Mouse (Mus musculus) thymus, postnatal 14 days (tissue): Measurements from ENCODE around the gene Scn2a.

Experiments
- DNase-seq: peaks from one replicate; pipeline ENCODE4 v3.0.0; 2021

Scn2a gene

DNA sequence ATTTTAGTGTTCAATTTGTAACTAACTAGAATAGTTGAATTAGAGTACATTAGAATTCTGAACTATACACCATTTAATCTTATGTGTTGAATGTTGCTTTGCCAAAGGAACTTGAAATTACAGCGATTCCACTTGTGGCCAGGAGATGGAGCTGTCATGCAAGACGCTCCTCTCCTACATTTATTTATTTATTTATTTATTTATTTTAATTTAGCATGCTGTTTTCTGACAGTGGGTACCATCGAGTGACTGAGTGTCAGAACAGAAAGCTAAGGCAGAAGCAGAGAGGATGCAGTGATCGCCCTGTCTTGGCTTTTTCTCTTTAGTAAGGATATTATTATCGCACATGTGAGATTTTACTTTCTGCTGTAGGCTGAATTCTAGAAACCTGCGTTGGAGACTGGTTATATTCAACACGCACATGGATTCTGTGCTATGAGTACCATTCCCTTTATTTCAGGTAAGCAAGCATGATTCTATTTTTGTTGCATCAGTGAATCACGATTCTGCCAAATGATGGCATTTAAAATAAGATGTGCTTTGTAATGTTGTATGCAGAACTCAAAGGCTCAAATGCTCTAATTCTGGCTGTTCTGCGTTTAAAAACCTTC lies at the start of gene Scn2a:
Scn2a (plus strand) TSS at position 216 of the 611 bp plus-strand sequence.
- no peak for DNase-seq

DNA sequence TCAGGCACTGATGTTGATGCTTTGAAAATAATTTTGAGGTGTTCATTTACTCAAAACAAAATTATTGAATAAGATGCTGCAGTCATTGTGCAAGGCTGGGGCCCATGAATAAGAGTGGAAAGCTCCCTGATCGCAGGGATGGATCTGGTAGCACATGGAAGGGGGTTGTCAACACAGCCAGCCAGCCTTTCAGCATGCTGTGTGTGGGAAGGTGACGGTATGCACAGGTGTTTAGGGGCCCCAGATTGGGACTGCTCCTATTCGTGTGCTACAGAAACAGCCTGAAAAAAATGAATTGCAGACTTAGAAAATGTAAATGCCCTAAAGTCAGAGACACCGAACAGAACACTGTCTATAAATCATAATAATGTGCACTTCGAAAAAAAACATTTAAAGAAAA lies 32.9 kb upstream of the Scn2a start:
- DNase-seq: no peak

DNA sequence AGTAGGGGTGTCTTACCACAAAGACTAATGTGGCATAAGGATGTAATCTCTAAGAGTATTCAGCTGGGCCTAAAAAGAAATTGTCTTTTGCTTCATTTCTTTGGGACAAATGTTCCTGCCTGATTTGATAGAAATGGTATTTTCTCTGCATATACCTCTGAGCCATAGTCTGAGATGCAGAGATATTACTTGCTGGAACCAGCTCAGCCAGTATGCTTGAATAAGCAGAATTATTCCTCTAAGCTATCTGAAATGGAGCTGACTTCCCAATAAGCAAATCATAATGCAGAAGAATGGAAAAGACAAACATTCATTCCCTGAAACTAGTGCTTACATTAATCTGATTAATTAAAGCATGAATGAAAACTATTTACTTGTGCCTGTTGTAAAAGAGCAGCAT lies 12.8 kb upstream of the Scn2a start:
- DNase-seq: no peak

DNA sequence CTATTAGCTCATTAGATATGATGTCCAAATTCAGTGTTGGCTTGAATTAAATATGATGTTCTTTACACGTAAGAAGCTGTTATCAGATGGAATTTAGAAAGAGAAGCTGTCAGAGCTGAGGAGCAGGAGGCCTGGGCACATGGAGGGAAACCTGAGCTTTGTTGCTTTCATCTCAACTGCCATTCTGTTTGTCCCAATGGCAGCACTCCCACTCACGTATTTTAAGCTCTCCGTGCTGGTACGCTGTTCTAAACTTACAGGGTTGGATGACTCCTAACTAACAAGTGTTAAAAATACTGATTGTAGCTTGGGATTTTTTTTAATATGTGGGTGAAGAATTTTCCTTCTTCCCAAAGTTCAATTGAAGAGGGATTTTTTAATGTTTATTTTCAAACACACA lies 8.7 kb upstream of the Scn2a start:
- DNase-seq: no peak

DNA sequence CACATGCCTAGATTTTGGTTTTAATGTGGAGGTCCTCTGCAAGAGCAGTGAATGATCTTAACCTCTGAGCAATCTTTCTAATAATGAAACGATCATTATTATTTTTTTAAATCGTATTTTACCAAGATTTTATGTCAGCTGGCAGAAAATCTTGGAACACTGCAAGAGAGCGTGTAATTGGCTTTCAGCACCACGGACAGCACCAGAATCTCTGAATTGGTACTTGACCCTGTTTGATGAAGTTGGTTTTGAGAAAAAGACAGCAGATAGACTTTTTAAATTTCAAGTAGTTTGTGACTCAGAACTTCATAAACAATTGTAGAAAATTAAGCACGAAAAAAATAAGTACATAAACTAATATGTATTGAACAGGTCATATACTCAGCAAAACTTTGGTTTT lies 790 bp upstream of the Scn2a start:
- peak; percentile 6 for DNase-seq

DNA sequence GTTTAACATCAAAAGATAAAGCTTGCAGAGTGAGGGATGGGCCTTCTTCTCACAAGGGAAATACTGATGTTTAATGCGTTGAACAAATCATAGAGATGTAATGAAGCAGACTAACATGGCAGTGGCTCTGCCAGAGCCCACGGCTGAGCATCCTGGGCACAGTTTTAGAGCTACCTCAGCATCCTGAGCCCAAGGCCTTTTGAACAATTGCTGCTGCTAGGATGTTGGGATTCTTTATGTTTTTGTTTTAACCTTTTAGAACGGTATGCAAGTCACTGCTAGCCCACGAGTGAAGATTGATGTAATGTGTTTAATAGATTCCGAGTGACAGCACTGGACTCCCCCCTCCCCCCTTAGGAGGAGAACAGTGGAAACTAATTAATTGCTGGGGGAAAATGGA lies 683 bp downstream of the Scn2a start:
- DNase-seq: no peak

DNA sequence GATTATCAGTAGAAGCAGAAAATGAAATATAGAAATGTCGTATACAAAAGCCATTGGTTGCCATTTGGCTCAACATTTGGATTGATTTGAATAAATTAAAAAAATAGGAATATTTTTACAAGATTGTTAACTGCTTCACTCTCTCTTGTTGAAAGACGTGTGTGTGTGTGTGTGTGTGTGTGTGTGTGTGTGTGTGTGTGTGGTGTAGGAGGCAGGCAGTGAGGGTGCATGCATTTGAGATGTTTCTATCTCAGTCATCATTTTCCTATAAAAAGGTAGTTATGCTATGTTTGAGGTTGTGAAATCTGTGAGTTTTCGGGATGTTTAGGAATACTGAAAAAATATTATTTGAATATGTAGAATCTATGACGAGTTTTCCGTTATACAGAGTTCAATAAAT lies 1.3 kb downstream of the Scn2a start:
- DNase-seq: no peak

DNA sequence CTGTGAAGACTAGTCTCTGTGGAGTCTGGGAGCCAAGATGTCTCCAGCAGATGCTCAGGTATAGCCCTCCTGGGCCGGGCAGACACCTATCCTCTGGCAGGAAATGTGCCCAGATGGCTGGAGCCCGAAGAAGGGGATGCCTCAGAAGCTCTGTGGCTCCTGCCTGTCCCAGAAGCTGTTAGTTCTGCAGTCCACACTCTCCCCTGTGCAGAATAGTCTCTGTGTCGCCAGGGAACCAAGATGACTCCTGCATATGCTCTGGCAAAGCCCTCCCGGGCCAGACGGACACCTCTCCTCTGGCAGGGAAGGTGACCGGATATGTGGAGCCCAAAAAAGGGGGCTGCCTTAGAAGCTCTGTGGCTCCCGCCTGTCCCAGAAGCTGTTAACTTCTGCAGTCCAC lies 32.1 kb downstream of the Scn2a start:
- DNase-seq: no peak

DNA sequence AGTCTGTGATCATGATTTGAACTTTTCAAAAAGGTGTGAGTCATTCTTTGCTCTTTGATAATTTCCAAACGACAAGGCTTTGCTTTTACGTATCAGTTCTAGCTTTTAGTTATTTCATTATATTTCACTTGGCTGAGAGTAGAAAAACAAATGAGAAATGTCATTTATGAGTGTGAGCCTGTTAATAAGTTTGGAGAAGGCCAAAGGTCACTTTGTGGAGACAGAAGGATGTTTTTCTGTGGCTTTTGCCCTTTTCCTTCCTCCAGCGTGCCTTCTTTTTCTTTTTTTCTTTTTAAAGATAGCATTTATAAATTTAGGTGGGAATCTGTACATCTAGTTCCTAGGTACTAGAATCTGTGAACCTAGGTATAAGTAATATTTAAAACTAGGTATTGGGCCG lies 36.5 kb downstream of the Scn2a start:
- DNase-seq: no peak

DNA sequence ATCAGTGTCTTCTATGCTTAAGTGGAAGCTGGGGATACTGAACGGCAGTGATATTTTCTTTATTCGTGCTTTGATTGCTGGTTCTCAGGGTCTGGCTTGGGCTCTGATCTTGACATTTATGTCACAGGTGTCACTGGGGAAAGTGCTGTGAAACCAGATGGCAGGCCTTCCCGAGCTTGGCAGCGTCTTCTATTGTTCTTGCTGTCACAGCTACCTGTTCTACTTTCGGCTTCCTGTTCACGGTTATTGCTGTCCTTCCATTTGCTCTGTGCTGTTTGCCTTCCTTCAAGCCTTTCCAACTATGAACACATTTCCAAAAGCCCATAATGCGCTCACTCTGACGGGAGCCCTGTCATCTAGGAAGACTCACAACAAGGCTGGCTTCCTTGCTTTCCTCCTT lies 37.9 kb downstream of the Scn2a start:
- DNase-seq: no peak

DNA sequence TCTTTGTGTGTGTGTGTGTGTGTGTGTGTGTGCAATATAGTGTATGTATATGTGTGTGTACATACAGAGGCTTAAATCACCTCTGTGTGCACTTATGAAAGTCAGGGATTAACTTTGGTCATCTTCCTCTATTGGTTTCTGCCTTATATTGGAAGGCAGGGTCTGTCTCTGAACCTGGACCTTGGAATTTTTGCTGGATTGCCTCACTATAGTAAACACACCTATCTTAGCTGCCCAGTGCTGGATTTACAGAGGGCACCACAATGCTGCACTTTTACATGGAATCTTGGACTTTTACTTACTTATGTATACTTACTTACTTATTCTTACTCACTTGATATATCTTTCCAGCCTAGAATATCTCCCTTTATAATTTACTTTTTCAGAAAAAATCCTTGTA lies 43.3 kb downstream of the Scn2a start:
- no peak for DNase-seq

DNA sequence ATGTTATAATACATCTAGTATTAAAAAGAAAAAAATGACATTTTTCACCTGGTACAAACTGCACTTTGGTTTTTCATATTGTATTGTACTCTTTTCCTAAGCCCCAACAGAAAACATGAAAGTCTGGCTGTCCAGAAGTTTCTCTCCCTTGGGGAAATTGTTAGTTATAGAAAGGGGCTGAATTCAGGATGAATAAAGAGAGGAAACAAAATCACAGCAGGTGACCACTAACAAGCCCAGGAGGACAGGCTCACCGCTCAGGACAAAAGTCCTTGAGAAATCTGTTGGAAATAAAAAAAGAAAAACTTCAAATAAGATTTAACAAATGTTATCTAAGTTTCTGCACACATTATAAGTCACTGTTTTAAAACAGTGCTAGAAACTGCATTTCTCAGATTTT lies 43.9 kb downstream of the Scn2a start:
- no peak for DNase-seq

DNA sequence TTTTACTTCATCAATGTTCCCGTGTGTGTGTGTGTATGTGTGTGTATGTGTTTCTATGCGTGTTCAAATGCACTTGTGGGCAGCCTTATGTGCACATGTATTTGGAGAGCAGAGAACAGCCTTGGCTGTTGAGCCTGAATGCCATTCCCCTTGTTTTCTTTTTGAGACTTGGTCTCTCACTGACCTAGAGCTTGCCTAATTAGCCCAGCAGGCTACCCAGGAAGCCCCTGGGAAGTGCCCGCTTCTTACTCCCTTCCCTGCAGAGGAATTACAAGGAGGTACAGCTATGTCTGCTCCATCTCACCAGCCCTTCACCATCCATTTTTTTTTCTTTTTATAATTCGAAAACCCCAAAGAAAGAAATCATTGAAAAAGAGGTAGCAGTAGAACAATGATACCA lies 44.6 kb downstream of the Scn2a start:
- DNase-seq: no peak

DNA sequence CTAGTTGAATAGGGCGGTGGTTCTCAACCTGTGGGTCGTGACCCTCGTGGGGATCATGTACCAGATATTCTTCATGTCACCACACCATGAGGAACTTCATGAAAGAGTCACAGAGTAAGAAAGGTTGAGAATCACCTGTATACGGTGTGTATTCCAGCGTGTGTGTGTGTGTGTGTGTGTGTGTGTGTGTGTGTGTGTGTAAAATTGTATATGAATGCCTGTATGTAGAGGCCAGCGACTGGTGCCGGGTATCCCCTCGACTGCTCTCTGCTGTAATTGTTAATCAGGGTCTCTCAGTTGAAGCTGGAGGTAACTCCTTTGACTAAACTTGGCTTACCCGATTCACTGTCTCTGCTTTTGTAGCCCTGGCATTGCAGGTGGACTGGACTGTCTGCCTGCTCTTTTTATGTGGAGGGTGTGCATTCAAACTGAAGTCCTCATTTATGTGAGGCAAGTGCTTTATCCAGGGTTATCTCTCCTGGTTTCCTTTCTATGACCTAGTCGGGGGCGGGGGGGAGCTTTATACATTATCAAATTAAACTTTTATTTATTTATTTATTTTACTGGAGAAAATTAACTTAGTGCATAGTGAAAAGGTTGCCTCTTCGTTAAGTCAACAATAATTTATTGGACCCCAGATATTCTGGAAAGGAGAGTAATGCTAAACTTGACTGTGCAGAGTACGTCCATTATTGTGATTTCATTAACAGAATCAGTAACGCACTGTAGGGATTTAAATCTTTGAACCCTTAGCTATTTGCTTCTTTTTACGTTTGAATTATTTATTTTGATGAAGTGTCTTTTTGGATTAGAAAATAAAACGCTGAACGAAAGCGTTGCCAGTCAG lies 47.2 kb downstream of the Scn2a start:
- no peak for DNase-seq

DNA sequence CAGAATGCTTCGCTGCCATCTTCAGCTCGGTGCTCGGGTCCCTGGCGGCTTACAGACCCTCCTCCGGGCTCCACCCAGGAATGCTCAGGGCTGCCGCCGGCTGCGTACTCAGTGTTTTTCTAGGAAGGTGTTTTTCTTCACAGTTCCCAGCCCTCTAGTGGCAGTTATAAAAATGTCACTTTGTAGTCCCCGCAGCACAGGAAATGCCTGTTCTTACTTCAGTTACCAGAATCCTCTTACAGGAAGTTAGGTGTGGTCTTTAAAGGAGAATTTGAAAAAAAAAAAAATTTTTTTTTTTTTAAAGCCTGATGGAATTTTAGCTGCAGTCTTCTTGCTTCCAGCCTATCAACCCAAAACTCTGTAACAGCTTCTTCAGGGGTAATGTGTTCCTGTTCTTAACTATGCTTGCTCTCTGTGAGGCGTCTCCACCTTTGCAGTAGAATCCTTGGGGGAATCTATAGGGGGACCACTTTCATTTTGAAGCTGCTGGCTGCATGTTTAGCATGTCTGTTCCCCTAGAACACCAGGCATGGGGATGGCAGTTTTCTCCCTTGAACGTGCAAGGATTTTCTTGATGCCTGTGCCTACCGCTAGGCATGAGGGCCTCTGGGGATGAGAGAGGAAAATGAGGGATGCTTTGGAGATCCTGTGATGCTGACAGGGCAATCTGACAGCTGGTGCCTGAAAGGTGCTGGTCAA lies 48.0 kb downstream of the Scn2a start:
- DNase-seq: peak; percentile 43

DNA sequence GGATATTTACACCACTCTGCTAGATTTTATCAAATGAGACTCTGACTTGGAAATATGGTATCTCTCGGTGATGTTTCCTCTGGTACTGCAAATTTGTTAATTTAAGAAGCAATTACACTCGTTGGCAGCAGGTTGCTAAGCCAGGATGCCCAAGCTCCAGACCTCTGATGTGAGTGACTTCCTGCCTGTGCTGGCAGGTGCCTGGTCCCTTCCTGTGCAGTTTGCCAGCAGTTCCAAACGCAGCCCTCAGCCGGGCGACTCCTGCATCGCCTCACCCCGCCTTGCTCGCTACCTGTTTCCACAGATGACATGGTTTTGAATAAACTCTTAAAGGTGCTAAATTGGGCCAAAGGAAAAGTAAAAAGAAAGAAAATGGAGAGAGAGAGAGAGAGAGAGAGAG lies 49.0 kb downstream of the Scn2a start:
- peak; percentile 9 for DNase-seq

DNA sequence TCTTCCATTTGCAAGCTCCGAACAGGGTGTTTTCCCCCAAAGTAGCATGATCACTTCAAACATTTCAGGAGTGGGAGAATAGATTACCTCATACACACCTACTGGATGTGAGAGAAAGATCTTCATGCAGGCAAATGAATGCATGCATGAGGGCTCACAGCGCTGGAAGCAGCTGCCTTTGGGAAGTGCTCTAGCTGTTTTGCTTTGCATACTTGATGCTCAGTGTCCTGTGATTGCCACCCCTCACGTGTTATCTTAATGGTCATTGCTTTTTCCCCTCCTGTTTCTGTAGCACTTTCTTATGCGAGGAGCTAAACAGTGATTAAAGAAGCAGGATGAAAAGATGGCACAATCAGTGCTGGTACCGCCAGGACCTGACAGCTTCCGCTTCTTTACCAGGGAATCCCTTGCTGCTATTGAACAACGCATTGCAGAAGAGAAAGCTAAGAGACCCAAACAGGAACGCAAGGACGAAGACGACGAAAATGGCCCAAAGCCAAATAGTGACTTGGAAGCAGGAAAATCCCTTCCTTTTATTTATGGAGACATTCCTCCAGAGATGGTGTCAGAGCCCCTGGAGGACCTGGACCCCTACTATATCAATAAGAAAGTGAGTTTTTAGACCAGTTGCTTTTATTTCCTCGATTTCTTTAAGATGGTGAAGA lies 49.7 kb downstream of the Scn2a start:
- no peak for DNase-seq

DNA sequence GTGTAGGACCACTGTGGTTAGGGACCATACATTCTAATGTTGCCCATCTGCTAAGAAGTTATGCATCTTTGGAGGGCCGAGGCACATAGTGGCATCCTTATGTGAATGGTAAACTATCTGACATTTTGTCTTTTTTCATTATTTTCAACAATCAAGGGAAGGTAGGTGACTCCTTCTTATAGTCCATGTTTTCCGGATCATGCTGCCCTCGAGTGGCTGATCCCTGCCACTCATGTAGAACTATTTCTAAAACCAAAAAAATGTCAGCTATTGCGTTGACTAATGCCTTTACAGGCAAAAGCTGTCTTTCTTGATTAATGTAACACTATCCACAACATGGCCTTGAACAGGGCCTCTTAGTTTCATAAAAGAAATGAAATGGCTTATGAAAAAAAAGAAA lies 59.0 kb downstream of the Scn2a start:
- no peak for DNase-seq

DNA sequence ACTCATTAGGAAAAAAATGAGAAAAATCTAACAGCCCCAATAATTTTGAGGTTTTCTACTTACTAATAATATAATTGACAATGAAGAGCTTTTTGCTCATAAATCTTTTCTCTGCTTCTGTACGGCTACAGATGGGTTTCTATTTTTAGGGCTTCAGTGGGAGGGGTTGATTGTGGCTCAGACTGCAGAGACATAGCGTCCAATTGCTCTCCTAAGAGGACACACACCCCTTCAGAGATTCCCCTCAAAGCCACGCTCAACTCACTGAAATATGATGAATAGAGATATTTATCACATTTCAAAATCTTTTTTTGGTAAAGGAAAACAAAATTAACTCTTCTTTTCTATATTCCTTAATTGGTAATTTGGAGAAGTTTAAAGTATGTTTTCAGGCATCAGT lies 64.6 kb downstream of the Scn2a start:
- DNase-seq: no peak

DNA sequence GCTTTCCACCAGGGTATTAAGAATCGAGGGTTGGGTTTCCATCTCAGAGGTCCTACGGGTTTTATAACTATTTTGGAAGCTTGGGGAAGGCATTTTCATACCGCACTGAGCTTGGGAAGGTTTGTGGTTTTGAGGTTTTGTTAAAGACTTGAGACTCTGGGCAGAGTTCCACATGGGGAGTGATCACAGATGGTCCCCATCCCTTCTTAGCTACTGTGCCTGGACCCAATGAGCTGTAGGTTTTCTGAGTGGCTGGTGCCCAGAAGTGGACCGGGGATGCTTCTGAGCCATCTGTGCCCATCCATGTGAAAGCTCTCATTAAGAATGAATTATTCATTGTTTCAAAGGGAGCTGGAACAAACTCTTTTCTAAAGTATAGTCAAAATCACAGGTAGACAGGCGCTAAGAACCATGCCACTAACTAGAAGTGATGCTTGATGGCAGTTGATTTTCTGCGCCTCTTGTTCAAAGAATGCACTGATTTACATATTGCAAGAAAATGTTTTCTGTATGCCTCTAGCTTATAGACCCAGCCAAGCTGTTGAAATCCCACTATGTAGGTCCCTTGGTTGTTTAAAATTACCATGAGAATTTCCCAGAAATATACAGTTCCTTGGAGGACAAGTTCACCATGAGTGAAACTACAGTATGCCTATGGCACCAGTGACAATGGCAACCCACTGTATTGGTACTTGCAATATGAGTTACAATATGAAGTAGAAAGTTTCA lies 70.0 kb downstream of the Scn2a start:
- no peak for DNase-seq

DNA sequence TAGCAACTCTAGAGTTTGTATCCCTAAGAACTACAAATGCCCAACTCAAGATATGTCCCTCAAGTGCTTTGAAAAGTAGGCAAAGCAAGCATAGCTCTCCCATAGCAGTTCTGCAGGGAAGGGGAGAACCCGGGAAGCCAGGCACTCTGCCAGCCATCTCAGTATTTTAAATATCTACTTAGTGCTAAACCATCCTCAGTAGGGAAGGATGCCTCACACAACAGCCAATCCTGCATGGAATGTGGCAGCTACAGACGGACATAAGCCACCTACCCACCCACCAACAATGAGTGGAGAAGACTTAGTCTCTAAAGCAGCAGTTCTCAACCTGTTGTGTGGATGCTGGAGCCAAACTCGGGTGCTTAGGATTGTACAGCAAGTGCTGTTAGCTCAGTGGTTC lies 73.9 kb downstream of the Scn2a start:
- no peak for DNase-seq

DNA sequence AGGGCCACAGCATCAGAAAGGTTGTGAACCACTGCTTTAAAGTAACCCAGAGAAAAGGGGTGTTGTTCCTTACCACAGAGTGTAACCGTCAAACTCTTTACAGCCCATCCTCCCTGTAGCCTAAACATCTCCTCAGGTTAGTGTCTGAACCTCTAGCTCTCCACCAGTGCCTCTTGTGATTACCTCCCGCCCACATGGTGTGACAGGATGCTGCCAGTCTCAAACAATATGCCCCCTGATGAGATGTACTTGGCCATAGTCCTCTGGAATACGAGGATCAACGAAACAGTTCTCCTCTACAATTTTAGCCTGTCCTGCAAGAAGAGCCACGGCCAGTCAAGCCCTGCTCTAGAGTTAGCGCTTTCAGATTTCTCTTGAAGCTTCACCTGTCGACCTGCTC lies 74.5 kb downstream of the Scn2a start:
- DNase-seq: no peak

DNA sequence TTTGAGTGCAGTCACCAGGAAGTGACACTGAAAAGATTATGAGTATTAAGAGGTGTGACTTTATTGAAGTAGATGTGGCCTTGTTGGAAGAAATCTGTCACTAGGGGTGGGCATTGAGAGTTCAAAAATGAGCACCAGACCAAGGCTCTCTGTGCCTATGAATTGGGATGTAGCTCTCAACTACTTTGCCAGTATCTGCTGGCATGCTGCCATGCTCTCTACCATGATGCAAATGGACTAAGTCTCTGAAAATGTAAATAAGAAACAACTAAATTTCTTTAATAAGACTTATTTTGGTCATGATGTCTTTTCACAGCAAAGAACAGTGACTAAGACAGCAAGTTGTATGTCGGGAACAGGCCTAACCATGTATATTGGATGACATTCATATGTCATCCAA lies 79.7 kb downstream of the Scn2a start:
- DNase-seq: no peak
